Mouse (Mus musculus): Measurements from ENCODE around the gene Bpifb4.

The Bpifb4 gene

DNA sequence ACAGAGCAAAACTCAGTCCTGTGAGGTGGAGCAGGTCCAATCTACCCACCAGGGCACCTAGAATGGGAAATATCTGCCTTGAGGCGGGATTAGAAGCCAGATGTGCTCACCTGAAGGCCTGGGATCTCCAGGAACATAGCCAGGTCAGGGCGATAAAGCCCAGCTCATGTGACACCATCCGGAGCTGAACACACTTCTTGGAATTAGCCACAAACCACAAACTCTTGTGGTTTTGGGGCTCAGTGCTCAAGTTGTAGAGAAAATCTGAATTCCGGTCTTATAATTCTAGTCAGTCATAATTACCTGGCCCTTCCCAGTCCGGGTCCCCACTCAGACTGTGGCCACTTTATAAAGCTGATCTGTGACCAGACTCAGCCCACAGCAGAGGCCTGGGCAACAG lies at the start of gene Bpifb4:
Bpifb4 (plus strand) TSS at position 370 of the 400 bp plus-strand sequence.
- in situ Hi-C loops (cut with MboI), result no loop called here

- in situ Hi-C loops (cut with MboI), result no loop called here
Measured at GRCm38 (mm10) chr2:153899111-153899510, 38.9 kb upstream of the Bpifb4 start.

- in situ Hi-C loops (cut with MboI), result no loop called here
Measured at GRCm38 (mm10) chr2:153900088-153900487, 37.9 kb upstream of the Bpifb4 start, which contains the start of gene Bpifb6. Gene Bpifb6 (plus strand): TSS chr2:153900388.

DNA sequence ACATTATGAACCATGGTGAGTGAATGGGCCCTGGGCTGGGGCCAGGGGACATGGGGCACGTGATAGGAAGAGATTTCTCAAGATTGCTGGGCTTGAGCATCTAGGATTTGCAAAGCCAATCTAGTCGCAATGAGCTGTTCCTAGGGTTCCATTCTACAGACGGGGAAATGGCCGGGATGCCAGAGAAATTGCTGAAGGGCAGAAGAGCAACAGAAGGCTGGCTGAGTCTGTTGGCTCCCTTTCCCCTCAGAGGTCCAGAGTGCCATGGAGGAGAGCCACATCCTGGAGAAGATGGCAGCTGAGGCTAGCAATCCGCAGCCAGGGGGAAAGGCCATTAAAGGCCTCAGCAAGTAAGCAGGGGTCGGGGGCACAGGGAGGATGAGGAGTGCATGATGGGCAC lies 35.3 kb upstream of the Bpifb4 start:
- in situ Hi-C loops (cut with MboI), result no loop called here

DNA sequence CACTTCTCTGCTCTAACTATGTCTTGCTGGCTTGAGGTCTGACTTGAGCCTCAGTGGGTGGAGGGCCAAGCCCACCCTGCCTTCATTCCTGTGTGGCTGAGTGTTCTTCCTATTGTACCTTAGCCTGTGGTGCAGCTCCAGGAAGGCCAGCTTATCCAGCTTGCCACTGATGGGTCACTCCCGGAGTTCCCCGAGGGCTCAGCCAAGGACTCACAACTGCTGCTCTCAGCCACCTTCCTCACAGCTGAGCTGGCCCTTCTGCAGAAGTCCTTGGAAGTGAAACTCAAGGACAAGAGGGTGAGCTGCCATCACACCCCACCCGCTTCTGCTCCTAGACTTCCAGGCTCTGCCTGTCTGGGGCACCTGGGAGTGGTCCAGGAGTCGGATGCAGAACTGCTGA lies 31.4 kb upstream of the Bpifb4 start:
- in situ Hi-C loops (cut with MboI), result no loop called here

GRCm38 (mm10) chr2:153914151-153914550 lies 23.9 kb upstream of the Bpifb4 start:
- in situ Hi-C loops (cut with MboI), result no loop called here

GRCm38 (mm10) chr2:153917930-153918329 lies 20.1 kb upstream of the Bpifb4 start, which contains the start of gene Bpifb3:
Gene Bpifb3 (plus strand): TSS chr2:153918230.
- in situ Hi-C loops (cut with MboI), result no loop called here

DNA sequence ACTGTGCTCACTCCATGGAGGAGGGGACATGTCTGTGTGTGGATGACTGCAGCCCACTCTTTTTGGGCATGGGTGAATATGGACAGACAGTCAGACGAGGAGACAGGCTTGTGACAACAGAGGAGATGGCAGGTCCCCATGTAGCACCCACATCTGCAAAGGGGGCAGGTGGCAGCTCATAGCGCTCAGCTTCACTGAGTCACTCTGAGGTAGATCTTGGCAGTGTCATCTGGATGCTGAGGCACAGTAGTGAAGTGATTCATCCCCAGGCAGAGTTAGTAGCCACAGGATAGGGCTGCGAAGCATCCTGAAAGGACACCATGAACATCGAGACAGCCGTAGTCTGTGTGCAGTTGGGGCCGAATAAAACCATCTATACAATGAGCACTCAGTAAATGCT lies 16.8 kb upstream of the Bpifb4 start:
- in situ Hi-C loops (cut with MboI), result no loop called here

- in situ Hi-C loops (cut with MboI), result no loop called here
Measured at GRCm38 (mm10) chr2:153929871-153930413, 8.1 kb upstream of the Bpifb4 start.

GRCm38 (mm10) chr2:153931125-153931524 lies 6.9 kb upstream of the Bpifb4 start:
- in situ Hi-C loops (cut with MboI), result no loop called here

GRCm38 (mm10) chr2:153933311-153933710 lies 4.7 kb upstream of the Bpifb4 start:
- in situ Hi-C loops (cut with MboI), result no loop called here

- in situ Hi-C loops (cut with MboI), result no loop called here
Measured at GRCm38 (mm10) chr2:153935348-153935747, 2.7 kb upstream of the Bpifb4 start.

GRCm38 (mm10) chr2:153943537-153943936 lies 5.5 kb downstream of the Bpifb4 start:
- in situ Hi-C loops (cut with MboI), result no loop called here

GRCm38 (mm10) chr2:153944567-153944966 lies 6.6 kb downstream of the Bpifb4 start:
- in situ Hi-C loops (cut with MboI), result no loop called here

DNA sequence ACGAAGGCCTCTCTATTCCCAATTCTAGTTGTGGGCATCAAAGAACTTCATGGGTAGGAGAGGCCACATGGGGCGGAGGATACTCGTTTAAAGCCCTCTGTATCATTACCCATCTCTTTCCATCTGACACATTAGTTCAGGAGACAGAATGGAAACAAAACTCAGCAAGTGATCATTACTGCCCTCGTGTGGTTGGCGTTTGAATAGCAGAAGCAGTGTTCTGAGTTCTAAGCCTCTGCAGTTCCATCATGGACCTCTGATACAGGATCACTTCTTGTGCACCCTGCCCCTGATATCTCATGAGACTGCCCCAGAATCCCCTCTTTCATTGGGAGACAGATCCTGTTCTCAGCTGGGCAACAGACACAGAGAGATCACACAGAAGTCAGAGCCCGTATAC lies 14.9 kb downstream of the Bpifb4 start:
- in situ Hi-C loops (cut with MboI), result no loop called here

GRCm38 (mm10) chr2:153953836-153954235 lies 15.8 kb downstream of the Bpifb4 start:
- in situ Hi-C loops (cut with MboI), result no loop called here

GRCm38 (mm10) chr2:153962821-153963331 lies 24.9 kb downstream of the Bpifb4 start:
- in situ Hi-C loops (cut with MboI), result no loop called here

GRCm38 (mm10) chr2:153963334-153963733 lies 25.3 kb downstream of the Bpifb4 start:
- in situ Hi-C loops (cut with MboI), result no loop called here

DNA sequence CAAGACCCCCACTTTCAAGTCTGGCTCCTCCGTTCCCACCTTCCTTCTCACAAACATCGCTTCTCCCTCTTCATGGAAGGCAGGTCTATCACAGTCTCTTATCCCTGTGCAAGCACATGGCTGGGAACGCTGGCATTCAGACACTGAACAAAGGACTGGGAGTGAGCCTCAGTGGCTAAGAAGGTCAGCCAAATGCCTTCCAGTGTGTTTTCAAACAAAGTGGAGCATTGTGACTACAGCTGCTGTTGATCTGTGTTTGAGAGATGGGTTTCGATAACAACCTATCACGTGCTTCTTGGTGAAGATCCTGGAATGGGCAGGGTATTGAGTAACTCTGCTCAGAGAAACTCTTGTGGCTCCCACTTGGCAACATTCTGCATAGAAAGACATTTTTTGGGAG lies 32.2 kb downstream of the Bpifb4 start:
- in situ Hi-C loops (cut with MboI), result no loop called here

DNA sequence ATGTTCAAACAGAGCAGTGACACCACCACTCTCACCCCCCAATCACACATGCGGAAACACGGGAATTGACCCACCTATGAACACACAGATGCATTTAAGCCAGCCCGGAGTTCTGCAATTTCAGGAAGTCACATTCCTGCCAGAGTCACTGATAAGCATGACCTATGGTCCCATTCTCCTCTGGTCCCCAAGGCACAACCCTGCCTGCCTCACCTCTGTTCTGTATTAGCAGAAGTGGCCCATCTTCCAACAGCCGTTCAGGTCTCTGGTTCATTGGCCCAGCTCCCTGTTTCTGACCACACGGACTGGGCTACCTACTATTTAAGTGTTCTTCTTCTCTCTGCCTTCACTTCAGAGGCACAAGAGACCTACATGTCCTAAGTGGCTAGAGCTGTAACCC lies 36.6 kb downstream of the Bpifb4 start, which contains the start of gene Bpifa6:
Bpifa6 (plus strand) TSS at position 364 of the 400 bp plus-strand sequence.
- in situ Hi-C loops (cut with MboI), result no loop called here

DNA sequence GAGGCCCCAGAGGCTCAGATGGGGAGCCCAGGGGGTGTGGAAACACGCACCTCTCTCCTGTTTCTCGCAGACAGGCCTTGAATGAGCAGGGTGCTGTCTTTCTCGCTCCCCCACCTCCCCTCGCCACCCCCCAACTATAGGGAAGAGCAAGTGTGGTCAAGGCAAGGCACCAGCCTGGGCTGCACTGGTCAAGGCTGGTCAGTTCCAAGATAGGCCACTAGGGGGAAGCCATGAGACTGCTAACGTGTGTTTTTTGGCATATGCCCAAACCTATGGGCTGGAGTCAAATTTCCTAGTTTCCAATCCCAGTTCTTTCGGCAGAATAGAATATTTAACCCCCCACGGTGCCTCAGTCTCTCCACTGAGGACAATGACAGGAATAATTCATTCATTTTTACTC lies 57.8 kb downstream of the Bpifb4 start:
- in situ Hi-C loops (cut with MboI), result no loop called here

DNA sequence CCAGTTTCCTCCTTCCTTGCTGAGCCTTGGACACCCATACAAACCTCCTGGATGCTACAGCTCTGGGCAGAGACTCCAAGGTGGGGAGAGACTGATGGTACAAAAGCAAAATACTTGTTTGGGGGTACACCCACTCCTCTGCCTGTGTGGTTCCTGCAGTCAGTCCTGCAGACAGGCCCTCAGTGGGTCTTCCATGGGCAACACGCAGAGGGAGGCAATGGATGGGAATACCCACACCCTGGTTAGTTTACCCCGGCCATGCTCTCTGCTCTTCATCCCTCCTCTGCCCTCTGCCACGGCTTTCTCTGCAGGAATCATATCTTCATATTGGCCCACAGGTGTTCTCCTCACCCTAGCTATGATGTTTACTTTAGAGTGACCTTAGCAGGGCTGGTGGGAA lies 62.5 kb downstream of the Bpifb4 start:
- in situ Hi-C loops (cut with MboI), result no loop called here

GRCm38 (mm10) chr2:154001056-154001455 lies 63.0 kb downstream of the Bpifb4 start:
- in situ Hi-C loops (cut with MboI), result no loop called here

DNA sequence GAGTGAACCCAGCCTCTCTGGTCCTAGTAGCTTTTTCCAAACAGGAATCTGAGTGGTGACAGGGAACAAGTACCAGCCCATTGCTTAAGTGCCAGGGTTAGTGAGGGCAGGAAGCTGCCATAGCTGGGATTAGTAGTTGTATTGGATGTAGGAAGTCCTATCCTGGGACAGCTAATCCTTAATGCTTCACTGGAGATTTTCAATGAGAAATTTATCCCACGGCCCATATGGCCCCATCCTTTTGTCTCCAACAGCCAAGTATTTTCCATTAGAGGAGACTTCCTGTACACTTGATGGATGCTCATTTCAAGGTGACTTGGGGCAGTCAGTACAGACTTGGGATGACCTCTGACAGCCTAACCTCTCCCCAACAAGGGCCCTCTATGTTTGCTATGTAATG lies 66.4 kb downstream of the Bpifb4 start:
- in situ Hi-C loops (cut with MboI), result no loop called here
